9 mouse cellular contexts compared by ENCODE assay signal in the genomic region with DNA sequence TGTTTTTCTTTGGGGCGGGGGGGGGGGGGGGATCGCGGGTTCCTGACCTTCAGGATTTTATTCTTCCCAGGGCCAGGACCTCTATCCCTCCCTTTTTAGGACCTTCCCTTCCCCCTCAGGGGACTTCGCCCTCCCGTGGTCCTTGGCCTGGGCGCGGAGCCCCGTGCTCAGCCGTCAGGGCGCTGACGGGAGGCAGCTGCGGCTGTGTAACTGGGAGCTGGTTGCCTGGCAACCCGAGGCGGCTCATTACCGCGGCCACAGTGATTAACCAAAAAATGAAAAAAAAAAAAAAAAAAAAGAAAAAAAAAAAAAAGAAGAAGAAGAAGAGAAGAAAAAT. TPM values are rescaled to one million over a fixed set of nuclear protein-coding genes. Genes with fewer than 3 reads are reported as not detected.
A peak's percentile ranks its signal among the peaks of the same experiment; 100 is the strongest.
DNase-seq lines count a peak whose midpoint lies in the region; ATAC-seq and TF ChIP-seq lines count a peak whose summit lies in the region.
"Had no signal": no experiment of that assay in that cellular context is flagged by ENCODE, and none has a peak within 500 bp of the region (broad histone marks: within the 10 kb centered on the region; RNA-seq: fewer than 3 reads in every experiment).

No protein-coding gene starts in this region.

- no peaks in the 10 kb centered on the region for H3K36me3 ChIP-seq in intestine, postnatal 0 days (ENCODE audit: control insufficient read depth, insufficient read depth)
- H3K36me3 ChIP-seq in midbrain, embryonic 15.5 days (replicated peaks) = no peaks in the 10 kb centered on the region

- peak; percentile 54; the same call in 1 of the 2 replicates for ATAC-seq in granulocyte monocyte progenitor cell, adult 5-6 weeks (replicated peaks; ENCODE audit: poor library complexity, severe bottlenecking)
- ATAC-seq in intestine, postnatal 0 days = 0 out of 2 replicates have a peak, but pooled peaks have one; percentile 49
- ATAC-seq in midbrain, embryonic 15.5 days (replicated peaks) = peak; percentile 72

- H3K4me1 ChIP-seq in intestine, postnatal 0 days (replicated peaks; ENCODE audit: control insufficient read depth, insufficient read depth, low read length) = 0 out of 2 replicates have a peak, but pooled peaks cover 3% of the 10 kb centered on the region
- peaks cover 43% of the 10 kb centered on the region for H3K4me1 ChIP-seq in midbrain, embryonic 15.5 days

- under 1% methylated on average over 15 of the region's 16 CpGs for WGBS in intestine, postnatal 0 days
- WGBS in midbrain, embryonic 15.5 days = 0% methylated on average over 16 of the region's 16 CpGs

- H3K4me2 ChIP-seq in intestine, postnatal 0 days (replicated peaks; ENCODE audit: low read depth) = peak overlapping the region; percentile 39; the same call in 1 of the 2 replicates
- peak overlapping the region; percentile 37 for H3K4me2 ChIP-seq in midbrain, embryonic 15.5 days

- H3K27ac ChIP-seq in intestine, postnatal 0 days (ENCODE audit: low read depth, low read length) = no peak overlapping the region
- peak overlapping the region; percentile 40; the same call in 1 of the 2 replicates for H3K27ac ChIP-seq in midbrain, embryonic 15.5 days

- H3K9me3 ChIP-seq in intestine, postnatal 0 days (ENCODE audit: control insufficient read depth) = no peaks in the 10 kb centered on the region
- no peaks in the 10 kb centered on the region for H3K9me3 ChIP-seq in midbrain, embryonic 15.5 days

- TF ChIP-seq CTCF in intestine, postnatal 0 days (IDR thresholded peaks at IDR 0.05; ENCODE audit: low read depth) = no peak

- H3K4me3 ChIP-seq in intestine, postnatal 0 days (ENCODE audit: low read depth, low read length) = no peak overlapping the region
- H3K4me3 ChIP-seq in midbrain, embryonic 15.5 days = peak overlapping the region; percentile 10; the same call in 1 of the 2 replicates

- DNase-seq in right cerebral cortex, postnatal 14 days = peak; percentile 42
- no peak for DNase-seq in right cerebral cortex, postnatal 25 days
- no peak for DNase-seq in layer of hippocampus, postnatal 25 days (ENCODE audit: extremely low spot score in 1 of 2, low spot score in 1 of 2)
- no peak for DNase-seq in spleen, adult 12 weeks (ENCODE audit: low spot score)
- DNase-seq in ovary, postnatal 36 days (ENCODE audit: low spot score) = no peak

- no peak overlapping the region for H3K9ac ChIP-seq in intestine, postnatal 0 days (ENCODE audit: low read depth, low read length)
- H3K9ac ChIP-seq in midbrain, embryonic 15.5 days = no peak overlapping the region

- peaks cover 81% of the 10 kb centered on the region for H3K27me3 ChIP-seq in intestine, postnatal 0 days (replicated peaks; ENCODE audit: control insufficient read depth, insufficient read depth, low read length)
- peaks cover 51% of the 10 kb centered on the region for H3K27me3 ChIP-seq in midbrain, embryonic 15.5 days (replicated peaks)

RNA-seq across cellular contexts. Expression of gene Uncx, which starts 15.1 kb away (rescaled TPM):
- not detected in 2 replicates for total RNA-seq in granulocyte monocyte progenitor cell, adult 5-6 weeks (2014; fragmentation: Nextera tagmentation)
- total RNA-seq in granulocyte monocyte progenitor cell, adult 5-6 weeks (2017) = not detected in 2 replicates
- not detected in 2 replicates for polyA plus RNA-seq in intestine, postnatal 0 days (2015; fragmentation: Nextera tagmentation; extraction: Ambion mirVana)
- 43.5 and 48.8 TPM in 2 replicates for polyA plus RNA-seq in midbrain, embryonic 15.5 days (2015; fragmentation: Nextera tagmentation; extraction: Ambion mirVana)
- not detected for total RNA-seq in layer of hippocampus, postnatal 25 days (2021)
- polyA plus RNA-seq: small intestine, adult 2 months had no signal
